Mouse (Mus musculus) midbrain, embryonic 10.5 days (tissue): ENCODE measurements at regions not wholly inside any gene's neighbourhood (a gene's known extent, or its start where the extent isn't known, plus 50 kb on each side); places are given as distances from the start of the nearest gene placed in this dataset. TPM values are rescaled to one million over a fixed set of nuclear protein-coding genes. Genes with fewer than 3 reads are reported as not detected.

Experiments used
- DNase-seq: peaks from one replicate; pipeline ENCODE4 v3.0.0-alpha.2; 2017; ENCODE audit warnings: low spot score
- H3K27ac ChIP-seq: fragments of 300-500 bp; sonication (generic); replicated peaks from 2 replicates; pipeline ENCODE4 v1.5.1; 2016; ENCODE audit warnings: mild to moderate bottlenecking
- H3K27me3 ChIP-seq: fragments of 300-500 bp; sonication (generic); 2 replicates; pipeline ENCODE4 v1.6.1; 2016; ENCODE audit warnings: low read depth, mild to moderate bottlenecking; ENCODE audit not compliant: poor library complexity, severe bottlenecking
- H3K36me3 ChIP-seq: fragments of 300-500 bp; sonication (generic); 2 replicates; pipeline ENCODE4 v1.6.1; 2016; ENCODE audit warnings: mild to moderate bottlenecking, moderate library complexity
- H3K4me1 ChIP-seq: fragments of 300-500 bp; sonication (generic); 2 replicates; pipeline ENCODE4 v1.6.1; 2016
- H3K4me3 ChIP-seq: fragments of 300-500 bp; sonication (generic); 2 replicates; pipeline ENCODE4 v1.5.1; 2016; ENCODE audit warnings: mild to moderate bottlenecking, moderate library complexity
- H3K9me3 ChIP-seq: fragments of 300-500 bp; sonication (generic); replicated peaks from 2 replicates; pipeline ENCODE4 v1.6.1; 2016; ENCODE audit warnings: mild to moderate bottlenecking
- WGBS: fragments of 180-500 bp; shearing (Covaris S2); methylation state at CpG from one replicate; pipeline ENCODE4 v1.1.7; 2016; 5-methylcytosine and 5-hydroxymethylcytosine counted together
- microRNA-seq: library from miRNA; unstranded; fragments of <30 nt; microRNA quantifications from one replicate; pipeline ENCODE4, GENCODE M21; 2017

- H3K9me3 ChIP-seq, result no peaks in the 10 kb centered on the region
- no peak for DNase-seq
- WGBS, result 80% methylated on average over 2 of the region's 2 CpGs
Measured at GRCm38 (mm10) chr11:91944336-91944735, 367.0 kb upstream of the Kif2b start.

More at GRCm38 (mm10) chr11:91944336-91944735, 367.0 kb upstream of the Kif2b start:
- no peak overlapping the region for H3K4me3 ChIP-seq
- no peaks in the 10 kb centered on the region for H3K27me3 ChIP-seq
- H3K36me3 ChIP-seq, result no peaks in the 10 kb centered on the region
- no peak overlapping the region for H3K27ac ChIP-seq
- no peaks in the 10 kb centered on the region for H3K4me1 ChIP-seq

Small RNAs in the stretch of these regions (microRNA-seq; reads per million reads assigned to microRNA genes)
- not detected for gene Gm22702
